Mouse (Mus musculus) bone marrow macrophage, adult 2 months (primary cell): ENCODE results near the gene Mrpl1.

ENCODE experiments used
- CTCF ChIP-seq: IDR thresholded peaks from 2 replicates; pipeline ENCODE4 v1.5.1; 2012; ENCODE audit warnings: low read depth, mild to moderate bottlenecking, low read length, moderate library complexity
- POLR2A ChIP-seq: IDR thresholded peaks from 2 replicates; pipeline ENCODE4 v1.6.1; 2012; ENCODE audit warnings: mild to moderate bottlenecking, low read depth, low read length, borderline replicate concordance

DNA sequence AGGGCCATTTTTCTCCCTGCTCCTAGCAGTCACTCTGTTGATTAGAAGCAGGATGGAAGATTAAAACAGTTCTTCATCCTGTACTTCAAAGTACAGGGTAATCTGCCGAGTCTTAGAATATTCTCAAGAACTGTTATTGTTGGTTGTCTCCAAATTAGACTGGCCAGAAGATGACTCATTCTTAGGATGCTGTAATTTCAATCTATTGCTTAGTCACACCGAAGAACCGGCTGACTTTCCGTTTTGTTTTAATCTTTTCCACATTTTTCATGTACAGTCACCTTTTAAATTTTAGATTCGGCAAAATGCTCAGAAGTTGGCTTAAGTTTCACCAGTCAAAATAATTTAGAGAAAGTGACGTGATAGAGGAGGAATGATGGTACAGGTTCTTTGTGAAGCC is 61.8 kb downstream of the Mrpl1 start:
- TF ChIP-seq CTCF (no peak), POLR2A (no peak)
